Mouse (Mus musculus) inflammation-experienced regulatory T-cells, adult 6 months (primary cell): ENCODE measurements around the gene Prkce. TPM values are rescaled to one million over a fixed set of nuclear protein-coding genes. Genes with fewer than 3 reads are reported as not detected.

ENCODE experiments used
- ATAC-seq: one replicate; pipeline ENCODE4 v1.8.0; 2017
- polyA plus RNA-seq, 3 experiments: library from polyadenylated mRNA; unstranded; fragments of 100-300 nt; shearing (Covaris generic); gene quantifications; one replicate each; pipeline ENCODE4 v1.2.1; 2017

The Prkce gene
- polyA plus RNA-seq, 3 experiments from 2014 or later, result 2.8 to 6.4 (median 5.2) TPM

- ATAC-seq, result no peak
These were observed 135.3 kb downstream of the Prkce start for GRCm38 (mm10) chr17:86302861-86303331.

- no peak for ATAC-seq
These were observed 136.0 kb downstream of the Prkce start for GRCm38 (mm10) chr17:86303401-86304243.

- ATAC-seq, result no peak
These were observed 137.5 kb downstream of the Prkce start for GRCm38 (mm10) chr17:86304923-86305630.

GRCm38 (mm10) chr17:86306161-86306560 is 138.6 kb downstream of the Prkce start:
- no peak for ATAC-seq

GRCm38 (mm10) chr17:86313413-86314139 is 146.0 kb downstream of the Prkce start:
- ATAC-seq, result no peak

GRCm38 (mm10) chr17:86315874-86316273 is 148.3 kb downstream of the Prkce start:
- ATAC-seq, result no peak

- no peak for ATAC-seq
These were observed 149.2 kb downstream of the Prkce start for GRCm38 (mm10) chr17:86316771-86317170.

GRCm38 (mm10) chr17:86317197-86317596 is 149.6 kb downstream of the Prkce start:
- ATAC-seq, result peak; percentile 64

- ATAC-seq, result no peak
These were observed 152.5 kb downstream of the Prkce start for GRCm38 (mm10) chr17:86319967-86320602.

GRCm38 (mm10) chr17:86322840-86323239 is 155.3 kb downstream of the Prkce start:
- ATAC-seq, result peak; percentile 26

- peak; percentile 73 for ATAC-seq
These were observed 155.7 kb downstream of the Prkce start for GRCm38 (mm10) chr17:86323310-86323709.

- no peak for ATAC-seq
These were observed 156.5 kb downstream of the Prkce start for GRCm38 (mm10) chr17:86323909-86324686.

GRCm38 (mm10) chr17:86324756-86325155 is 157.2 kb downstream of the Prkce start:
- ATAC-seq, result no peak

GRCm38 (mm10) chr17:86325317-86325716 is 157.7 kb downstream of the Prkce start:
- ATAC-seq, result no peak

GRCm38 (mm10) chr17:86327958-86328357 is 160.4 kb downstream of the Prkce start:
- no peak for ATAC-seq

GRCm38 (mm10) chr17:86329273-86330075 is 161.9 kb downstream of the Prkce start:
- peak; percentile 58 for ATAC-seq

- no peak for ATAC-seq
These were observed 162.7 kb downstream of the Prkce start for GRCm38 (mm10) chr17:86330076-86330955.

GRCm38 (mm10) chr17:86331835-86332234 is 164.2 kb downstream of the Prkce start:
- no peak for ATAC-seq

GRCm38 (mm10) chr17:86334990-86335389 is 167.4 kb downstream of the Prkce start:
- no peak for ATAC-seq

- peak; percentile 70 for ATAC-seq
These were observed 169.1 kb downstream of the Prkce start for GRCm38 (mm10) chr17:86336652-86337073.
